Mouse (Mus musculus): ENCODE data around the gene Fam187a.

Gene Fam187a

GRCm38 (mm10) chr11:102893015-102893651 lies 8.2 kb downstream of the Fam187a start:
- peak; percentile 52; the same call in 1 of the 2 replicates for ATAC-seq (ENCODE audit: insufficient number of reproducible peaks, low FRiP score, low TSS enrichment)

- ATAC-seq (ENCODE audit: insufficient number of reproducible peaks, low FRiP score, low TSS enrichment), result no peak
These were observed 9.7 kb downstream of the Fam187a start for GRCm38 (mm10) chr11:102894716-102895115.

GRCm38 (mm10) chr11:102895779-102896178 lies 10.8 kb downstream of the Fam187a start:
- ATAC-seq (ENCODE audit: insufficient number of reproducible peaks, low FRiP score, low TSS enrichment), result no peak

- no peak for ATAC-seq (ENCODE audit: insufficient number of reproducible peaks, low FRiP score, low TSS enrichment)
These were observed 11.7 kb downstream of the Fam187a start for GRCm38 (mm10) chr11:102896641-102897040.

GRCm38 (mm10) chr11:102898408-102898807 lies 13.4 kb downstream of the Fam187a start:
- ATAC-seq (ENCODE audit: insufficient number of reproducible peaks, low FRiP score, low TSS enrichment), result peak; percentile 26; the same call in 1 of the 2 replicates

GRCm38 (mm10) chr11:102900763-102901162 lies 15.8 kb downstream of the Fam187a start, which contains the start of gene Gfap:
TSS of gene Gfap (minus strand) at chr11:102900912.
- peak; percentile 58; the same call in 1 of the 2 replicates for ATAC-seq (ENCODE audit: insufficient number of reproducible peaks, low FRiP score, low TSS enrichment)

GRCm38 (mm10) chr11:102901199-102901598 lies 16.2 kb downstream of the Fam187a start:
- no peak for ATAC-seq (ENCODE audit: insufficient number of reproducible peaks, low FRiP score, low TSS enrichment)

- ATAC-seq (ENCODE audit: insufficient number of reproducible peaks, low FRiP score, low TSS enrichment), result no peak
These were observed 17.1 kb downstream of the Fam187a start for GRCm38 (mm10) chr11:102902107-102902506.

GRCm38 (mm10) chr11:102903654-102904053 lies 18.7 kb downstream of the Fam187a start:
- ATAC-seq (ENCODE audit: insufficient number of reproducible peaks, low FRiP score, low TSS enrichment), result no peak

- ATAC-seq (ENCODE audit: insufficient number of reproducible peaks, low FRiP score, low TSS enrichment), result no peak
These were observed 26.4 kb downstream of the Fam187a start for GRCm38 (mm10) chr11:102911376-102911775.

- ATAC-seq (ENCODE audit: insufficient number of reproducible peaks, low FRiP score, low TSS enrichment), result no peak
These were observed 30.4 kb downstream of the Fam187a start for GRCm38 (mm10) chr11:102915380-102915779.

GRCm38 (mm10) chr11:102918077-102918476 lies 33.1 kb downstream of the Fam187a start:
- no peak for ATAC-seq (ENCODE audit: insufficient number of reproducible peaks, low FRiP score, low TSS enrichment)

- no peak for ATAC-seq (ENCODE audit: insufficient number of reproducible peaks, low FRiP score, low TSS enrichment)
These were observed 36.5 kb downstream of the Fam187a start for GRCm38 (mm10) chr11:102921491-102921890.

- ATAC-seq (ENCODE audit: insufficient number of reproducible peaks, low FRiP score, low TSS enrichment), result peak; percentile 88
These were observed 39.8 kb downstream of the Fam187a start, which contains the start of gene Kif18b for GRCm38 (mm10) chr11:102924557-102925350. TSS of gene Kif18b (minus strand) at chr11:102925124.

GRCm38 (mm10) chr11:102925351-102925717 lies 40.4 kb downstream of the Fam187a start:
- ATAC-seq (ENCODE audit: insufficient number of reproducible peaks, low FRiP score, low TSS enrichment), result no peak

GRCm38 (mm10) chr11:102930672-102931071 lies 45.7 kb downstream of the Fam187a start:
- no peak for ATAC-seq (ENCODE audit: insufficient number of reproducible peaks, low FRiP score, low TSS enrichment)

- no peak for ATAC-seq (ENCODE audit: insufficient number of reproducible peaks, low FRiP score, low TSS enrichment)
These were observed 51.3 kb downstream of the Fam187a start for GRCm38 (mm10) chr11:102936272-102936671.
